Mouse (Mus musculus) hindbrain, embryonic 15.5 days (tissue): ENCODE results near the gene 1300017J02Rik. TPM values are rescaled to one million over a fixed set of nuclear protein-coding genes. Genes with fewer than 3 reads are reported as not detected.

Experiments used
- ATAC-seq: fragments of 200-750 bp; cut with Nextera tagmentation; 2 replicates; pipeline ENCODE4 v1.8.0; 2017; ENCODE audit warnings: low read depth, moderate number of reproducible peaks, moderate TSS enrichment; ENCODE audit not compliant: low FRiP score
- H3K27ac ChIP-seq: fragments of 300-500 bp; sonication (generic); replicated peaks from 2 replicates; pipeline ENCODE4 v1.5.1; 2015; ENCODE audit warnings: mild to moderate bottlenecking, inconsistent platforms
- H3K27me3 ChIP-seq: fragments of 300-500 bp; sonication (generic); 2 replicates; pipeline ENCODE4 v1.6.1; 2015; ENCODE audit warnings: control low read depth, inconsistent platforms
- H3K36me3 ChIP-seq: fragments of 300-500 bp; sonication (generic); 2 replicates; pipeline ENCODE4 v1.6.1; 2015; ENCODE audit warnings: control low read depth, inconsistent platforms
- H3K4me1 ChIP-seq: fragments of 300-500 bp; sonication (generic); replicated peaks from 2 replicates; pipeline ENCODE4 v1.6.1; 2015; ENCODE audit warnings: control low read depth, inconsistent platforms
- H3K4me2 ChIP-seq: fragments of 300-500 bp; sonication (generic); 2 replicates; pipeline ENCODE4 v1.6.1; 2015; ENCODE audit warnings: moderate library complexity, mild to moderate bottlenecking, inconsistent platforms
- H3K4me3 ChIP-seq: fragments of 300-500 bp; sonication (generic); 2 replicates; pipeline ENCODE4 v1.5.1; 2015; ENCODE audit warnings: mild to moderate bottlenecking, inconsistent platforms
- H3K9ac ChIP-seq: fragments of 300-500 bp; sonication (generic); 2 replicates; pipeline ENCODE4 v1.6.1; 2015; ENCODE audit warnings: inconsistent platforms
- H3K9me3 ChIP-seq: fragments of 300-500 bp; sonication (generic); 2 replicates; pipeline ENCODE4 v1.6.1; 2016; ENCODE audit warnings: control low read depth, inconsistent platforms
- WGBS: fragments of 180-500 bp; shearing (Covaris S2); methylation state at CpG from one replicate; pipeline ENCODE4 v1.1.7; 2015; 5-methylcytosine and 5-hydroxymethylcytosine counted together
- polyA plus RNA-seq: library from polyadenylated mRNA; unstranded; fragments of >200 nt; fragmentation: Nextera tagmentation; extraction: Ambion mirVana; gene quantifications from 2 replicates; pipeline ENCODE4 v1.2.1, GENCODE M21; 2015

Gene 1300017J02Rik
- polyA plus RNA-seq, 1 experiment from 2014 or later = 1.1 TPM

- Histone ChIP-seq H3K4me1 (peaks cover 5% of the 10 kb centered on the region), H3K27ac (no peak overlapping the region), H3K36me3 (no peaks in the 10 kb centered on the region), H3K4me3 (no peak overlapping the region), H3K27me3 (no peaks in the 10 kb centered on the region), H3K4me2 (no peak overlapping the region), H3K9me3 (no peaks in the 10 kb centered on the region), H3K9ac (no peak overlapping the region)
- ATAC-seq = no peak
- WGBS = 97% methylated on average over 5 of the region's 5 CpGs
Observed at GRCm38 (mm10) chr9:103205786-103206185, 99.1 kb downstream of the 1300017J02Rik start.

DNA sequence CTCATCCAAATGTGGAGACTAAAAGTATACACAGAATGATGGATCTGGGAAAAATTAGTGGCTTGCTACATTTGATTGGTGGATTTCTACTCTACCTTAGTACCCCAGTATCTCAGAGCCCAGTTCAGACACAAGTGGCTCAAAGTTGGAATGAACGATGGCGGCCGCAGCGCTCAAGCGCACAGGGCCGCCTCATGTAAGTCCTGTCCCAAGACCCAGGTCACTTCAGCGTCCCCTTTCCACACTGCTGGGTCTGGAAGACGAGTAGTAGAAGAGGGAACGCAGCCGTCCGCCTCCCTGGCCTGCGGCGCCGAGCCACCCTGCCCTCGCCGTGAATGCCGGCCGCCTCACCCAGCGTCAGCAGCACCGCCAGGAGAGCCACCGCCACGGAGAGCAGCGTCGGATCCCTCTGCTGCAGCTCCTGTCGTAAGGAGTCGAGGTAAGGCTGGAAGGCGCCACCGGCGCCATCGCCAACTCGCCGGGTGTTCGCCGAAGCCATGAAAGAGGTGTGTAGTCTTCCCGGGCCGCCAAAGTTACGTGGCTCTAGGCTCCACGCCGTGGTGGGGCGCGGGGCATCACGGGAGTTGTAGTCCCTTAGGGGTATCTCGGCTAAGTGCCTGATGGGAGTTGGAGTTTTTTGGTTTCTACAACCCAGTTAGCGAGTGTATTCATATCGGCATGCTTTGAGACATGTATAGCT lies 103.2 kb downstream of the 1300017J02Rik start, which contains the start of gene Srprb:
TSS of gene Srprb (minus strand) at position 577 of the 700 bp plus-strand sequence.
- Histone ChIP-seq H3K27ac (peak within 1 kb of the TSS; percentile 79), H3K4me3 (peak within 1 kb of the TSS; percentile 75), H3K4me2 (peak within 1 kb of the TSS; percentile 72), H3K4me1 (peaks cover 10% of the 10 kb centered on the region), H3K36me3 (peaks cover 13% of the 10 kb centered on the region), H3K9me3 (no peaks in the 10 kb centered on the region), H3K9ac (peak within 1 kb of the TSS; percentile 68), H3K27me3 (no peaks in the 10 kb centered on the region)
- WGBS = under 1% methylated on average over 42 of the region's 45 CpGs
- peak; percentile 98 for ATAC-seq

Other genes with a start within 250 kb of the 1300017J02Rik start
- gene Rab6b, start 193.3 kb downstream of the 1300017J02Rik start, polyA plus RNA-seq = 111 and 126 TPM in 2 replicates
- 57.5 and 61.2 TPM in 2 replicates for gene Srprb, start 102.9 kb downstream of the 1300017J02Rik start, polyA plus RNA-seq
- gene Gm20425, start 74.8 kb downstream of the 1300017J02Rik start, polyA plus RNA-seq = 0.14 TPM in 1 of 2 replicates, not detected in the other
- 40.4 and 41.3 TPM in 2 replicates for gene Trf, start 74.6 kb downstream of the 1300017J02Rik start, polyA plus RNA-seq
- 19.7 and 20.9 TPM in 2 replicates for gene Topbp1, start 133 bp upstream of the 1300017J02Rik start, polyA plus RNA-seq
- 85.6 and 85.9 TPM in 2 replicates for gene Cdv3, start 60.8 kb upstream of the 1300017J02Rik start, polyA plus RNA-seq
- gene Bfsp2, start 175.3 kb upstream of the 1300017J02Rik start, polyA plus RNA-seq = 4.4 and 6.2 TPM in 2 replicates